Mouse (Mus musculus): ENCODE results near the gene Gm49396. TPM values are rescaled to one million over a fixed set of nuclear protein-coding genes. Genes with fewer than 3 reads are reported as not detected.

Gene Gm49396
- polyA plus RNA-seq, 2 experiments: 0.99 to 1.4 TPM

DNA sequence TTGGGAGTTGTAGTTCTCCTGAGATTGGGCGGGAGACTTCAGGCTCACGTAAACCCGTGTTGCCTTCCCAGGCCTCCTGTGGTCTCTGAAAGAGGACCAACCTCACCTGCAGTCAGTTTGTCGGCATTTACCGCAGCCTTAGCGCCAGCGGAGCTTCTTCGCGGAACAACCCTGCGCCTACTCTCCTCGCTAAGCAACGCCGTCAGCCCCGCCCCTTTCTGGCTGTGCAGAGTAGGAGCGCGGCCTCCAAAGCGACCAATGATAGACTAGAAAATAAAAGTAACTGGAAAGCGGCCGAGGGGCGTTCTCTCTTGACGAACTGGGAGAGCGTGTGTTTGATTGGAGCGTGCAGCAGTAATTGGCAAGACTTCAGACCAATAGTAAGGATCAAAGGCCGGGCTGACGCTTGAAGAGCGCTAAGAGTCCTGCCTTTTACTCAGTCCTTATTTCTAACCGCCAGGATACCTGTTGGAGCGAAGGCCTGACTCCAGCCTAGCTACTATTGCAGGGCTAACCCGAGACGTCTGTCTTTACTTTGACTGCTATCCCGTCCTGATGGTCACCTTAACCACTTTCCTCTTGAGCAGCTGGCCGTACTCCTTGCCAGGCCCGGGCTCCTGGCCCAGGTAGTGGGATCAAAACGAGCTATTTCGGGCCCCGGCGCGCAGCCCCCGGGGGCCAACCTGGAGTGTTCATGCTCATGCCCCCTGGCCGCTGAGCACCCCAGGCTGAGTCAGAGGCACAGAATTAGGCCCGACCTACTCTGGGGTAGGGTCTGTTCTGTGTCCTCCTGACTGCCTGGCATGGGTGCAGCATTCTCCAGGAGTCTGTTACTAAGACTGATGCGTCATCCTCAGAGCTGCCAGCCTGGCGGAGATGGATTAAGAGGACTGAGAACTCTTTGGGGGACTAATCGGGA, 10.8 kb upstream of the Gm49396 start, which contains the start of the genes Hspb6 and Proser3:
Gene Hspb6 (plus strand): TSS at position 77 of the 919 bp plus-strand sequence.
Gene Proser3 (minus strand): TSS at position 198 of the 919 bp plus-strand sequence.
- peak within 1 kb of the TSS; percentile 96 for H3K9ac ChIP-seq (replicated peaks)
- no peaks in the 10 kb centered on the region for H3K9me3 ChIP-seq (ENCODE audit: control insufficient read depth, low read length)
- under 1% methylated on average over 44 of the region's 44 CpGs for WGBS (ENCODE audit: insufficient replicate concordance)
- H3K4me2 ChIP-seq (ENCODE audit: low read depth): peak within 1 kb of the TSS; percentile 99
- peak within 1 kb of the TSS; percentile 95 for H3K27ac ChIP-seq
- TF ChIP-seq CTCF (IDR thresholded peaks at IDR 0.05; ENCODE audit: low read depth) (peak; percentile 24), EP300 (IDR thresholded peaks at IDR 0.05; ENCODE audit: low read depth) (no peak)
- peaks cover 19% of the 10 kb centered on the region for H3K36me3 ChIP-seq (replicated peaks; ENCODE audit: control insufficient read depth, insufficient read depth, low read depth)
- peak within 1 kb of the TSS; percentile 83 to 90 for H3K4me3 ChIP-seq (ENCODE audit: insufficient read depth in 1 of 2, low read depth in 2 of 2, low read length in 2 of 2)
- ATAC-seq (ENCODE audit: insufficient read depth) (peak; percentile 89), DNase-seq (ENCODE audit: low read depth in 3 of 3, low spot score in 3 of 3) (peak; percentile 98 to 99 (median 99))
- H3K27me3 ChIP-seq (ENCODE audit: control insufficient read depth, insufficient read depth, low read length): no peaks in the 10 kb centered on the region
- H3K4me1 ChIP-seq (replicated peaks; ENCODE audit: control insufficient read depth in 2 of 2, insufficient read depth in 2 of 2, low read length in 1 of 2): peaks cover 6 to 7% of the 10 kb centered on the region in 2 experiments

DNA sequence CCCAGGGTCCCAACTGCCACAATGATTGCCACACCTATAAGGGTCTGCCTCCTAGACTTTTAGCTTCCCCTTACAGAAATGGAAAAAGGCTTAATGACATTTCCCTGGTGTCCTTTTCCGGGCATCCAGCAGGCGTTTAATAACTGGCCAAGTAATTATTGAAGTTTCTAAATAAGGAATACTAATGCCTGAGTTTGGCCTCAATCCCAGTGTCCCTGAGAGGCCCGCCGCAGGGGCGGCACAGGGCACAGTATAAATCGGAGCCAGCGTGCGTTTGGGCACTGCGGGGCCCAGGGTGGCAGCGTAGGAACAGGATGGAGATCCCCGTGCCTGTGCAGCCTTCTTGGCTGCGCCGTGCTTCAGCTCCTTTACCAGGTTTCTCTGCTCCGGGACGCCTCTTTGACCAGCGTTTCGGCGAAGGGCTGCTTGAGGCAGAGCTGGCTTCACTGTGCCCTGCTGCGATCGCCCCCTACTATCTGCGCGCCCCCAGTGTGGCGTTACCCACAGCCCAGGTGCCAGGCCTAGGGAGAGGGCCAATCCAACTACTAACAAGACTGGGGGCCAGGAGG, 10.0 kb upstream of the Gm49396 start:
- no peak for DNase-seq (ENCODE audit: low read depth in 3 of 3, low spot score in 3 of 3)
- 4% methylated on average over 23 of the region's 23 CpGs for WGBS (ENCODE audit: insufficient replicate concordance)
- Histone ChIP-seq H3K36me3 (replicated peaks; ENCODE audit: control insufficient read depth, insufficient read depth, low read depth) (peaks cover 19% of the 10 kb centered on the region), H3K27me3 (ENCODE audit: control insufficient read depth, insufficient read depth, low read length) (no peaks in the 10 kb centered on the region), H3K9ac (replicated peaks) (peak overlapping the region; percentile 96), H3K4me2 (ENCODE audit: low read depth) (peak overlapping the region; percentile 99), H3K4me1 (replicated peaks; ENCODE audit: control insufficient read depth in 2 of 2, insufficient read depth in 2 of 2, low read length in 1 of 2) (peaks cover 7% of the 10 kb centered on the region in 2 experiments), H3K4me3 (ENCODE audit: insufficient read depth in 1 of 2, low read depth in 2 of 2, low read length in 2 of 2) (peak overlapping the region; percentile 83 to 90), H3K27ac (peak overlapping the region; percentile 95), H3K9me3 (ENCODE audit: control insufficient read depth, low read length) (no peaks in the 10 kb centered on the region)
- no peak for ATAC-seq (ENCODE audit: insufficient read depth)
- TF ChIP-seq CTCF (IDR thresholded peaks at IDR 0.05; ENCODE audit: low read depth) (no peak), EP300 (IDR thresholded peaks at IDR 0.05; ENCODE audit: low read depth) (no peak)

DNA sequence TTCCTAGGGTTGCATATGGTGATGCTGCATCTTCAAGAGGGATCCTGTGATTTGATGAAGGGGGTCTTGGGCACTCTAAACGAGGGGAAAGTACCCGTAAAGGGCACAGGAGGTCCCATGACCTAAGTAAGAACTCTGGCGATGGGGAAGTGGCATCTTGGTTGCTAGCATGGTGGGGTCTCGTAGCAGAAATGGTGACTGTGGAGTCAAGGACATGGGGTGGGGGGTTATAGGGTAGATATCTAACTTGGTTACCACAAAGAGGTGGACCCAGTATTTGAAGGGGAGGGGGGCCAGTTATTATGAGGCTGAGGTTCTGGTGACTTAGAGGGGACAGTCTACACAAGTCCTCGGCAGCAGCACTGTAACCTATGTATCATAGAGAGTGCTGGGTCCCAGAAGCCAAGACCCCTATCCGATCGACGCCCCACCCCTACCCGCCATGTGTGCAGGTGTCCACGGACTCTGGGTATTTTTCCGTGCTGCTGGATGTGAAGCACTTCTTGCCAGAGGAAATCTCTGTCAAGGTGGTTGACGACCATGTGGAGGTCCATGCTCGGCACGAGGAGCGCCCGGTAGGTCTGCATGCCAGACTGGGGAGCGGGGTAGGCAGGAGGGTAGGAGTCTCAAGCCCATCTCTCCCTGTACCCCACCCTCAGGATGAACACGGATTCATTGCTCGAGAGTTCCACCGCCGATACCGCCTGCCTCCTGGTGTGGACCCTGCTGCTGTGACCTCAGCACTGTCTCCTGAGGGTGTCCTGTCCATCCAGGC, 9.1 kb upstream of the Gm49396 start:
- Histone ChIP-seq H3K27me3 (ENCODE audit: control insufficient read depth, insufficient read depth, low read length) (no peaks in the 10 kb centered on the region), H3K9me3 (ENCODE audit: control insufficient read depth, low read length) (no peaks in the 10 kb centered on the region), H3K4me3 (ENCODE audit: insufficient read depth in 1 of 2, low read depth in 2 of 2, low read length in 2 of 2) (peak overlapping the region in 1 of 2 experiments; percentile 83; a peak in 3 of 4 replicates), H3K4me2 (ENCODE audit: low read depth) (peak overlapping the region; percentile 99), H3K36me3 (replicated peaks; ENCODE audit: control insufficient read depth, insufficient read depth, low read depth) (peaks cover 19% of the 10 kb centered on the region), H3K9ac (replicated peaks) (peak overlapping the region; percentile 96), H3K4me1 (replicated peaks; ENCODE audit: control insufficient read depth in 2 of 2, insufficient read depth in 2 of 2, low read length in 1 of 2) (peaks cover 14% of the 10 kb centered on the region in 2 experiments), H3K27ac (no peak overlapping the region)
- DNase-seq (ENCODE audit: low read depth in 3 of 3, low spot score in 3 of 3): no peak
- TF ChIP-seq CTCF (IDR thresholded peaks at IDR 0.05; ENCODE audit: low read depth) (no peak), EP300 (IDR thresholded peaks at IDR 0.05; ENCODE audit: low read depth) (no peak)
- no peak for ATAC-seq (ENCODE audit: insufficient read depth)
- 81% methylated on average over 22 of the region's 22 CpGs for WGBS (ENCODE audit: insufficient replicate concordance)

DNA sequence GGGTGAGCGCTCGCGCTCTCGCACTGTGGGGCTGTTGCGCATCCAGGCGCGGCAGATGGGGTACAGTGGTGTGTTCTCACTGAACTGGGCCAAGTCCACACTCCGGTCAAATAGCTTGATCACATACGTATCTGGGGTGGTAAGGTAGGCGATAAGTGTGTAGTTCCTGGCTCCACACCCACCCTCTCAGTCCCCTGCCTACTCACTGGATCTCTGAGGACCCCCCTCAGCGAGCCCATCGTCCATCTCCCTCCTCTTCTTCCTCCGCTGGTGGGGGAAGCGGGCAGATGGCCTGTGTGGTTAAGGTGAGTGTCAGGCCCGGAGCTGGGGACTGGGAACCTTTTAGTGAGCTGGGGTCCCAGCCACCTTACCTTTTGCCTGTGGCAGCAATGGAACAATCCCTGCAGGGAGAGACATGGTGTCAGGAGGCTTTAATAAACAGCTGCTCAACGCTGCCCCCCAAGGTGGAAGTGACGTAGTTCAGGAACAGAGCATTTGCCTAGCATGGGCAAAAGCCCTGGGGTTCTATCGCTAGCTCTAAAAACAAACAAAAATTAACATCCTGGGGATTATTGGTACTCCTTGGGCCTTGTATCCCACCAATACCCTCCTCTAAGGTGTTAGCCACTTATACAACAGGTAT, 6.1 kb upstream of the Gm49396 start:
- Histone ChIP-seq H3K27me3 (ENCODE audit: control insufficient read depth, insufficient read depth, low read length) (no peaks in the 10 kb centered on the region), H3K9ac (replicated peaks) (no peak overlapping the region), H3K4me3 (ENCODE audit: insufficient read depth in 1 of 2, low read depth in 2 of 2, low read length in 2 of 2) (no peak overlapping the region), H3K4me1 (replicated peaks; ENCODE audit: control insufficient read depth in 2 of 2, insufficient read depth in 2 of 2, low read length in 1 of 2) (peaks cover 15 to 17% of the 10 kb centered on the region in 2 experiments), H3K4me2 (ENCODE audit: low read depth) (no peak overlapping the region), H3K27ac (no peak overlapping the region), H3K36me3 (replicated peaks; ENCODE audit: control insufficient read depth, insufficient read depth, low read depth) (peaks cover 19% of the 10 kb centered on the region), H3K9me3 (ENCODE audit: control insufficient read depth, low read length) (no peaks in the 10 kb centered on the region)
- no peak for ATAC-seq (ENCODE audit: insufficient read depth)
- TF ChIP-seq EP300 (IDR thresholded peaks at IDR 0.05; ENCODE audit: low read depth) (no peak), CTCF (IDR thresholded peaks at IDR 0.05; ENCODE audit: low read depth) (peak; percentile 59)
- WGBS (ENCODE audit: insufficient replicate concordance): 85% methylated on average over 18 of the region's 18 CpGs
- DNase-seq (ENCODE audit: low read depth in 3 of 3, low spot score in 3 of 3): no peak
